Mouse (Mus musculus) bone marrow, adult 2 months (tissue): Measurements from ENCODE around the gene Ankrd44. TPM values are rescaled to one million over a fixed set of nuclear protein-coding genes. Genes with fewer than 3 reads are reported as not detected.
A peak's percentile ranks its signal among the peaks of the same experiment; 100 is the strongest.

Experiments
- H3K27ac ChIP-seq: fragments of 200-500 bp; 2 replicates; pipeline ENCODE4 v1.5.1; 2012; ENCODE audit warnings: low read depth, mild to moderate bottlenecking, control low read depth, inconsistent platforms, low read length; ENCODE audit not compliant: control insufficient read depth, poor library complexity, insufficient read depth
- H3K4me1 ChIP-seq: fragments of 200-500 bp; 2 replicates; pipeline ENCODE4 v1.6.1; 2011; ENCODE audit warnings: low read length; ENCODE audit not compliant: control insufficient read depth, insufficient read depth
- H3K4me3 ChIP-seq: fragments of 200-500 bp; replicated peaks from 2 replicates; pipeline ENCODE3; 2011; ENCODE audit warnings: mild to moderate bottlenecking, low read depth, low read length, control low read depth; ENCODE audit not compliant: control insufficient read depth
- CTCF ChIP-seq: fragments of 200-500 bp; IDR thresholded peaks from 2 replicates; pipeline ENCODE4 v1.5.1; 2011; ENCODE audit warnings: low read length, control low read depth; ENCODE audit not compliant: control insufficient read depth, insufficient read depth
- POLR2A ChIP-seq: fragments of 200-500 bp; IDR thresholded peaks from 2 replicates; pipeline ENCODE4 v1.6.1; 2011; ENCODE audit warnings: low read depth, mild to moderate bottlenecking, control low read depth, low read length, borderline replicate concordance; ENCODE audit not compliant: control insufficient read depth
- WGBS: fragments of 180-500 bp; shearing (Covaris S2); methylation state at CpG from one replicate; pipeline ENCODE4 v1.1.7; 2018; 5-methylcytosine and 5-hydroxymethylcytosine counted together
- polyA plus RNA-seq: library from polyadenylated mRNA; stranded (reverse); fragments of >200 nt; gene quantifications from 2 replicates; pipeline ENCODE4 v1.2.4, GENCODE M21; 2011; ENCODE audit warnings: low replicate concordance; ENCODE audit not compliant: missing spikeins, insufficient read depth, insufficient read length

Ankrd44 gene
- polyA plus RNA-seq, 1 experiment, result 47.3 TPM

GRCm38 (mm10) chr1:54914387-54914786 is 11.8 kb downstream of the Ankrd44 start:
- 2% methylated on average over 9 of the region's 9 CpGs for WGBS
- Histone ChIP-seq H3K4me3 (no peak overlapping the region), H3K27ac (peak overlapping the region; percentile 47; the same call in 1 of the 2 replicates), H3K4me1 (peaks cover 22% of the 10 kb centered on the region)
- TF ChIP-seq CTCF (no peak), POLR2A (no peak)

GRCm38 (mm10) chr1:54913379-54913873 is 12.8 kb downstream of the Ankrd44 start:
- Histone ChIP-seq H3K27ac (peak overlapping the region; percentile 78), H3K4me1 (peaks cover 23% of the 10 kb centered on the region), H3K4me3 (no peak overlapping the region)
- WGBS, result 5% methylated on average over 3 of the region's 3 CpGs
- TF ChIP-seq POLR2A (no peak), CTCF (no peak)

GRCm38 (mm10) chr1:54913063-54913335 is 13.2 kb downstream of the Ankrd44 start:
- peak overlapping the region; percentile 78; the same call in 1 of the 2 replicates for H3K27ac ChIP-seq
- peaks cover 23% of the 10 kb centered on the region for H3K4me1 ChIP-seq
- no peak overlapping the region for H3K4me3 ChIP-seq
- TF ChIP-seq CTCF, result no peak
- TF ChIP-seq POLR2A, result no peak

GRCm38 (mm10) chr1:54912290-54913062 is 13.7 kb downstream of the Ankrd44 start:
- TF ChIP-seq CTCF (no peak), POLR2A (no peak)
- Histone ChIP-seq H3K4me3 (no peak overlapping the region), H3K4me1 (peaks cover 24% of the 10 kb centered on the region), H3K27ac (peak overlapping the region; percentile 78)
- 13% methylated on average over 7 of the region's 7 CpGs for WGBS

GRCm38 (mm10) chr1:54911256-54911610 is 15.0 kb downstream of the Ankrd44 start:
- Histone ChIP-seq H3K4me3 (no peak overlapping the region), H3K27ac (peak overlapping the region; percentile 79; the same call in 1 of the 2 replicates), H3K4me1 (peaks cover 28% of the 10 kb centered on the region)
- 21% methylated on average over 1 of the region's 1 CpGs for WGBS
- TF ChIP-seq CTCF (no peak), POLR2A (no peak)

- TF ChIP-seq CTCF, result no peak
- no peak for TF ChIP-seq POLR2A
- H3K4me3 ChIP-seq, result no peak overlapping the region
- peak overlapping the region; percentile 37; the same call in 1 of the 2 replicates for H3K27ac ChIP-seq
- 38% methylated on average over 5 of the region's 5 CpGs for whole genome bisulfite sequencing
- peaks cover 27% of the 10 kb centered on the region for H3K4me1 ChIP-seq
Observed at GRCm38 (mm10) chr1:54910489-54911255, 15.5 kb downstream of the Ankrd44 start.

- Histone ChIP-seq H3K4me3 (no peak overlapping the region), H3K4me1 (peaks cover 27% of the 10 kb centered on the region), H3K27ac (no peak overlapping the region)
- 63% methylated on average over 3 of the region's 3 CpGs for WGBS
- no peak for TF ChIP-seq CTCF
- TF ChIP-seq POLR2A, result no peak
Observed at GRCm38 (mm10) chr1:54908786-54909185, 17.4 kb downstream of the Ankrd44 start.

GRCm38 (mm10) chr1:54907066-54907639 is 19.0 kb downstream of the Ankrd44 start:
- WGBS, result 36% methylated on average over 15 of the region's 15 CpGs
- H3K4me1 ChIP-seq, result peaks cover 16% of the 10 kb centered on the region
- TF ChIP-seq CTCF (no peak), POLR2A (no peak)
- H3K4me3 ChIP-seq, result no peak overlapping the region
- H3K27ac ChIP-seq, result peak overlapping the region; percentile 10; the same call in 1 of the 2 replicates
